Mouse (Mus musculus) heart, adult 18-20 months (tissue): ENCODE results near the gene Ptpn23. TPM values are rescaled to one million over a fixed set of nuclear protein-coding genes. Genes with fewer than 3 reads are reported as not detected.
"Not testable (repeated sequence)": the region's sequence is repeated elsewhere in the genome, so short reads cannot be mapped to it uniquely, and the experiment has no call there.

Experiments used
- DNase-seq, 2 experiments: peaks; one replicate each; pipeline ENCODE4 v3.0.0; 2021 to 2022; ENCODE audit warnings: mixed read lengths in 1 of 2
- total RNA-seq, 2 experiments: library from RNA; stranded (reverse); gene quantifications; 2 replicates each; pipeline ENCODE4 v1.2.3; 2021

Ptpn23 gene
- total RNA-seq, 2 experiments from 2014 or later = 13.4 to 14.6 TPM

- DNase-seq = no peak
These were observed 23.6 kb downstream of the Ptpn23 start for GRCm38 (mm10) chr9:110384369-110384929.

GRCm38 (mm10) chr9:110381292-110381691 is 26.7 kb downstream of the Ptpn23 start:
- no peak for DNase-seq

- DNase-seq = no peak
These were observed 27.4 kb downstream of the Ptpn23 start for GRCm38 (mm10) chr9:110380662-110381061.

GRCm38 (mm10) chr9:110379361-110379760 is 28.7 kb downstream of the Ptpn23 start:
- DNase-seq = no peak

- not testable (repeated sequence) for DNase-seq
These were observed 30.4 kb downstream of the Ptpn23 start for GRCm38 (mm10) chr9:110377655-110378054.

DNA sequence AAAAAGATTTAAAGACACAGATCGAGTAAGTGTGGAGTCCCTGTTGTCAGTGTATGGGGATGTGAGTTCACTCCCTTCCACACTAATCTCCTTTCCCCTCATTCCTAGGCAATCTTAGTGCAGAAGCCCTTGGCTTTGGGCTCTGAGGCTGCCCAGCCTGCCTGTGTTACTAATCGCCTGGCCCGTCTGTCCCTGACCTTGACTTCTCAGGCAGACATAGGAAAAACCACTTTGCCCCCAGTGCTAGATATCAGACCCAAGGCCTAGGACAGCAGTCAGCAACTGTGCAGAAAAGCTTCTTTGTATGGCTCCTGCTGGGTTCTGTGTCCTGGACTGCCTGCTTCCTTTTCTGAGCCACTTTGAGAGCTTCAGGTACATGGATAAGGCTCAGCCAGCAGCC is 32.3 kb downstream of the Ptpn23 start:
- no peak for DNase-seq

DNA sequence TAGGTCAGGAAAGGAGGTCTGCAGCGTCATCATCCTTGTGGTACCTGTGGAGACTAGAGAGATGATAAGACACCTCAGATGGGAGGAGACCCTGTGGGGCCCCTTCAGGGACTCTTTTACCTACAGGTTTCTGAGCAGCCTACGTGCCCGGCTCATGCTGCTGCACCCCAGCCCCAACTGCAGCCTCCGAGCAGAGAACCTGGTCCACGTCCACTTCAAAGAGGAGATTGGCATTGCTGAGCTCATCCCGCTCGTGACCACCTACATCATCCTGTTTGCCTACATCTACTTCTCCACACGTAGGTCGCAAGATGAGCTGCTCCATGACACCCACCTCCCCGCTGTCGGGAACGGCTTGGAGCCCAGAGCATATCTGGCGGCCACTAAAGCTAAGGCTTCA is 34.1 kb downstream of the Ptpn23 start:
- DNase-seq = no peak

- DNase-seq = no peak
These were observed 38.2 kb downstream of the Ptpn23 start for GRCm38 (mm10) chr9:110369860-110370259.

GRCm38 (mm10) chr9:110366746-110367145 is 41.3 kb downstream of the Ptpn23 start:
- peak in 1 of 2 experiments; percentile 42 for DNase-seq

DNA sequence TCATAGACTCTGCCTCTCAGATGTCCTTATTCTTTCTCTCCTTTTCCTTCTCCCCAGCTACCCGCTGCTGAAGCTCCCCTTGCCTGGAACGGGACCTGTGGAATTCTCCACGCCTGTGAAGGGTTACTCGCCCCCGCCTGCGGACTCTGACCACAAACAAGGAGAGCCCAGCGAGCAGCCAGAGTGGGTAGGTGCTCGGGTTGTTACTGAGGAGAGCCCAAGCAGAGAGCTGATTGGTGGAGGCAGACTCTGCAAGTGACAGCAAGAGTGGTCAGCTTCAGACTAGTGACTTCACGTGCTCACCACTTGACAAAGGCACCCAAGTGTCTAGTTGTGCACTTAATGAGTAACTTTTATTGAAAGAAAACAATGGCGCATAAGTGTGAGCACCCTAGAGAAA is 45.7 kb downstream of the Ptpn23 start:
- DNase-seq = no peak

DNA sequence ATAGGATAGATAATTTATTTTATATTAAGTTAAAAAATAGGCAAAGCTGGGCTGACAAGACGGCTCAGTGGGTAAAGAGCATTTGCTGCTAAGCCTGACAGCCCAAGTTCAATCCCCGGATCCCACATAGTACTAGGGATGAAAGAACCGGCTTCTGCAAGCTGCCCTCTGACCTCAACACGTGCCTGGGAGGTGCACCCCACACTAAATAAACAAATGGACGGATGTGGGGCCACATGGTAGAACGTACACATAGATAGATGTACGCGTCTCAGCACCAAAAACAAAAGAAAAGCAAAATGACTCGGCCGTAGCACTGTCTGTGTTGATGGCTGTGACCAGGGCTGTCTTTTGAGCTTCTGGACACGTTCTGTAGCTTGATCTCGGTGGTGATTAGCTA is 46.7 kb downstream of the Ptpn23 start:
- no peak for DNase-seq

- DNase-seq = no peak
These were observed 49.7 kb downstream of the Ptpn23 start for GRCm38 (mm10) chr9:110358341-110358740.

- no peak for DNase-seq
These were observed 55.9 kb downstream of the Ptpn23 start for GRCm38 (mm10) chr9:110351932-110352632.

GRCm38 (mm10) chr9:110351350-110351749 is 56.7 kb downstream of the Ptpn23 start:
- DNase-seq = no peak

DNA sequence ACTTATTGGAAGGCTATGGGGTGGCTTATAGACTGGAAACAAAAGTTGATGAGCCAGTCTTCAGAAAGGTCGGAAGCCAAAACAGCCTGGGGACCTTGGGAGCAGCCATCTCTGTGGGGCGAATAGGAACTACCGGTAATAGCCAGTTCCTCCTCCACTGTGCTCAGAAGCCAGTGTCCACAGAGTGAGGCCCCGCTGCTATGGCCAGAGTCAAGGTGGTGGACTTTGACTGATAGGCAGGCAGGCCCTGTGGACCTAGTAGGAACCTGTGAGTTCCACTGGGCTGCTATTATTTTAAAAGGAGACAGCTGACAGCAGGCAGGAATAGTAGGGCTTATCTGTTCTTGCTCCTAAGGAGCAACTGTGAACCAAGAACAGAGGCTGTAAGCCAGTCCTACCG is 57.4 kb downstream of the Ptpn23 start:
- DNase-seq = no peak

DNA sequence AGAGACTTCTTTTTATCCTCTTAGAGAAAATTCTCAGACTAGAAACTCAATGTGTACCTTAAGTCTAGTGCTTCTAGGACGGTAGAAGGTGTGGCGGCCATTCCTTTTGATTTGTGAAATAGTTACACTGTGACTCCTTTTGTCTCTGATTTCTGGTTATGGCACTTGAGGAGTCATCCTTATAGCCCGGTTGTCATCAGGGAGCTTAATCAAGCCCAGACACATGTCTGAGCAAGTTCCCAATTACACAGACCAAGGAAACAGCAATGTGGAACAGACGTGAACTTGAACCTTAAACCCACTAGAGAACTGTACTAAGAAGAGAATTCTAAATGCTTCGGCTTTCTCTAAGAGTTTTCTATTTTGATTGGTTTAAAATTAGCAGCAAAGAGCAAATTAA is 57.8 kb downstream of the Ptpn23 start:
- DNase-seq = no peak

GRCm38 (mm10) chr9:110348899-110349298 is 59.1 kb downstream of the Ptpn23 start:
- no peak for DNase-seq

DNA sequence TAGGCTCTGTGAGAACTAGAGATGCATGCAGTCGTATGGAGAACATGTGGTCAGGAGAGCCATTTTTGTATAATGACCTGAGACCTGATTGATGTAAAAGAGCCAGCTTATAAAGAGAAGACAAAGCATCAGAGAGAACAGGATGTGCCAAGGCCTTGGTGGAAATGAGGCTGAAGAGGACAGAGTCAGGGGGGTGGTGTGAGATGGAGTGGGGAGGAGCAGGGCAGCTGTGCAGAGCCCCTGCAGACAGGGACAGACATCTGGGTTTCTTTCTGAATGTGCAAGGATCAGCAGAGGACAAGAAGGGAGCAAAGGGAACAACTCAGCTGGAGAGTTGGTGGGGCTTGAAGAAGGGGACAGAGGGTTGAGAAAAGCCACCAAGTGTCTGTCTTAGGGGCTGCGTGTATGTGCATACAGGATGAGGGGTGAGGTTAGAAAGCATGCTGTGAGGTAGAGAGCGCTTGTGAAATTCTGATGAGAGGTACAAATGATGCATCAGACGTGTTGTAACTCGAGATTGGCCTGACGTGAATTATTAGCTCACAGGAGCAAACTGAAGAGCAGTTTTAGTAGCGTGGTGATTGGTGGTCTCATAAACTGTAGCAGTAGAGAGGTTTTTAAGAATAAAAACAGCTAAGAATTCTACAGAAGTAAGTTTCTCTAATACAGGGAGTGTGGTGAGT is 62.8 kb downstream of the Ptpn23 start:
- DNase-seq = no peak

GRCm38 (mm10) chr9:110343805-110344204 is 64.2 kb downstream of the Ptpn23 start:
- DNase-seq = no peak

DNA sequence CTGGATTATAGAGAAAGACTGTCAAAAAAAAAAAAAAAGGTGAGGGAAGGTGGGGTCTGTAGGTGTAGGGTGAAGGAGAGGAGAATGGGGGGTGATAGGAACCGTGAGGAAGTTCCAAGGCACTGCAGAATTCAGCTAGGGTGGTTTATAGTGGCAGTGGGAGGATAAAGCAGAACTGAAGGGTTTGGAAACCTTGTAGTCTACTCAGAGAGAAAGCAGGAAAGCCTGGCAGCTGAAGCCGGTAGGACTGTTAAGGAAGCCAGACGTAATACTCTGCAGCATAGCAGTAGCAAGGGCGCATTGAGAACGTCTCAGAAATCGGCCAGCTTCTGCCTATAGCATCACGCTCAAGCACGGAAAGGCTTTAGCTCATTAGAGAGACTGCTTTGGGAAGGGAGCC is 66.0 kb downstream of the Ptpn23 start:
- no peak for DNase-seq

DNA sequence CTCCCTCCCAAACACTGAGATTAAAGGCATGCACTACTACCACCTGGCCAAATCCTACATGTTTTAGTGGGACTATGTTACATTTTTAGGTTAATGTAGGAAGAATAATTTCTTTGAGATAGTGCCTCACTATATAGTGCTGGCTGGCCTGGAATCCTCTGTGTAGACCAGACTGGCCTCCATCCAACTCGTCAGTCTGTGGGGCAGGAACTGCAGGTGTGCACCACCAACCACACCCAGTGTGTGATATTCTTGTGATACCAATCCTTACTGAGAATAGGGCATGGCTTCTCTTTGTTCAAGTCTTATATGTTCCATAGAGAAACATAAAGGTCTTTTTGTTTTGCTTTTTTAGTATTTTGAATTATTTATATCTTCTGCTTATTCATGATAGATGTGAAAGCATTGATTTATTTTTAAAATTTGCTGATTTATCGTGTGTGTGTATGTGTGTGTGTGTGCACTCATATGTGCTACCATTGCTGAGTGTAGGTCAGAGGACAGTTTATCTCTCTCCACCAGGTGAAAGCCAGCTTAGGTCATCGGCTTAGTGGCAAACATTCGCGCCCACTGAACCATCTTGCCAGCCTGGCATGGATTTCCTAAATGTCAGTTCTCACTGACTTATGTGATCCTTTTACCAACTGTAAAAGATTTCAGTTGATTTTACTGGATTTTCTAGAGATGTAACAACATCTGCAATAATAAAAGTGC is 67.8 kb downstream of the Ptpn23 start:
- no peak for DNase-seq
